ENCODE assay signal across 26 mouse cellular contexts in the genomic region with DNA sequence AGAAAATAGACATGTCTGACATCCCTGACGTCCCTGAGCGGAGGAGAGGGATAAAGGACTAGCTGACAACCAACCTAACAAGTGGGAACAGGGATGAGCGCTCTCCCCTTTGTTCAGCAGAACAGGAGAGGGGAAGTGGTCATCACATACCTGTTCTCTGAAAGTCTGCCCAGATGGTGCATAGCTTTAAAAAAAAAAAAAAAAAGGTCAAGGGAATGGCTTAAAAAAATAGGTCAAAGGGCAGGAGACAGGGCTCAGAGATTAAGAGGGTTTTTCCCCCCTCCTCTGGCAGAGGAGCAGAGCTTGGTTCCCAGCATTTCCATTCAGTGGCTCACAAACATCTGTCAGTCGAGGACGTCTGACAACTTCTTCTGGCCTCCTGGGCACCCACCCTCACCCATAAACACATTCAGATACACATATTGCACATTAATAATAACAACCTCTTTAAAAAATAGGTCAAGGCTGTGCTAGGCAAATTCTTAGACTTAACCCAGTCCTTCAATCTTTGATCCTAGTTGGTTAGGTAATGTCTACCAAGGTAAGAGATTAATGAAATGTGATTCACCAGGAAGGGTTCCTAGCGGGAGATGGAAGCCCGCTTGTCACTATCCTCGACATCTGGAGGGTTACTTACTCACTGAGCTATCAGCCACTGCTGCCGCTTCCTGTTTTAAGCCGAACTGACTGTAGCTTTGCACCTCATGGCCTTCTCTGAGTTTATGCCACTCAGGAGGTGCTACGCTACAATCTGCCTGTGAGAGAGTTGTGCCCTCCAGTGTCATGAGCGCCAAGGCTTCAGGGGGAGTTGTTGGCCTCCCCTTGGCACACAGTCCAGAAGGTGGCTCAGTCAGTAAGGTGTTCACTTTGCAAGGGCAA. TPM values are rescaled to one million over a fixed set of nuclear protein-coding genes. Genes with fewer than 3 reads are reported as not detected.
DNase-seq lines count a peak whose midpoint lies in the region; ATAC-seq and TF ChIP-seq lines count a peak whose summit lies in the region.
"Had no signal": no experiment of that assay in that cellular context is flagged by ENCODE, and none has a peak within 500 bp of the region (broad histone marks: within the 10 kb centered on the region; RNA-seq: fewer than 3 reads in every experiment).

No protein-coding gene starts in this region.

- WGBS in kidney, embryonic 14.5 days = 71% methylated on average over 12 of the region's 12 CpGs

- no peaks in the 10 kb centered on the region for H3K79me2 ChIP-seq in MEL (ENCODE audit: control insufficient read depth, insufficient read depth, low read length, poor library complexity)

- H3K9me3 ChIP-seq in kidney, embryonic 14.5 days (ENCODE audit: control insufficient read depth, low read length) = no peaks in the 10 kb centered on the region
- no peaks in the 10 kb centered on the region for H3K9me3 ChIP-seq in MEL (replicated peaks; ENCODE audit: insufficient read depth, low read length)
- H3K9me3 ChIP-seq: embryonic facial prominence, embryonic 12.5 days; embryonic facial prominence, embryonic 15.5 days; heart, embryonic 10.5 days; heart, embryonic 13.5 days had no signal

- no peaks in the 10 kb centered on the region; the same call in 1 of the 2 replicates for H3K27me3 ChIP-seq in kidney, embryonic 14.5 days (ENCODE audit: control insufficient read depth, insufficient read depth, low read length)
- H3K27me3 ChIP-seq in MEL (ENCODE audit: control insufficient read depth in 1 of 2, insufficient read depth in 2 of 2, low read length in 2 of 2) = no peaks in the 10 kb centered on the region
- H3K27me3 ChIP-seq: embryonic facial prominence, embryonic 12.5 days had no signal

- H3K4me3 ChIP-seq in kidney, embryonic 14.5 days (ENCODE audit: low read length) = no peak overlapping the region
- H3K4me3 ChIP-seq in MEL (ENCODE audit: control insufficient read depth in 1 of 2, insufficient read depth in 1 of 2, low read depth in 2 of 2, low read length in 2 of 2) = no peak overlapping the region
- H3K4me3 ChIP-seq in brown adipose tissue, adult 24 weeks (ENCODE audit: insufficient read depth, low read depth, low read length) = no peak overlapping the region
- H3K4me3 ChIP-seq: embryonic facial prominence, embryonic 12.5 days; embryonic facial prominence, embryonic 15.5 days; heart, adult 2 months; heart, embryonic 10.5 days; heart, embryonic 13.5 days had no signal

- no peak for TF ChIP-seq POLR2A in MEL (IDR thresholded peaks at IDR 0.05; ENCODE audit: control insufficient read depth in 1 of 2, insufficient read depth in 1 of 2, low read depth in 1 of 2, low read length in 2 of 2, poor library complexity in 1 of 2)

- peak; percentile 21 for DNase-seq in kidney, adult 18-20 months
- DNase-seq in 416B (ENCODE audit: low read depth) (peak; percentile 49), MEL (ENCODE audit: low read depth, low spot score) (peak; percentile 74)
- DNase-seq in heart, adult 18-20 months = no peak
- DNase-seq in right cerebral cortex, postnatal 25 days = no peak
- DNase-seq: adrenal gland, adult 8-10 months; adrenal gland, postnatal 25 days; B cell, adult 2 months; cerebellum, adult 18-20 months; cerebellum, adult 9-10 months; cerebellum, postnatal 14 days; gastrocnemius, postnatal 25 days; heart, adult 2 months; heart, postnatal 14 days; heart, postnatal 4 days had no signal

- H3K4me1 ChIP-seq in kidney, embryonic 14.5 days (ENCODE audit: control insufficient read depth, insufficient read depth, low read length) = no peaks in the 10 kb centered on the region
- H3K4me1 ChIP-seq in MEL (ENCODE audit: control insufficient read depth in 1 of 2, insufficient read depth in 2 of 2, low read length in 2 of 2) = peaks cover 0 to 3% of the 10 kb centered on the region in 2 experiments; a peak in 3 of 4 replicates
- peaks cover 18% of the 10 kb centered on the region; the same call in 1 of the 2 replicates for H3K4me1 ChIP-seq in brown adipose tissue, adult 24 weeks (ENCODE audit: control insufficient read depth, insufficient read depth, insufficient read length, low read length)
- H3K4me1 ChIP-seq: embryonic facial prominence, embryonic 12.5 days; embryonic facial prominence, embryonic 15.5 days; heart, embryonic 10.5 days; heart, embryonic 13.5 days had no signal

- H3K36me3 ChIP-seq in kidney, embryonic 14.5 days (ENCODE audit: control insufficient read depth, insufficient read depth, low read length) = no peaks in the 10 kb centered on the region
- no peaks in the 10 kb centered on the region for H3K36me3 ChIP-seq in MEL (ENCODE audit: control insufficient read depth in 1 of 2, insufficient read depth in 2 of 2, low read length in 2 of 2)
- H3K36me3 ChIP-seq: embryonic facial prominence, embryonic 12.5 days; embryonic facial prominence, embryonic 15.5 days; heart, embryonic 10.5 days; heart, embryonic 13.5 days had no signal

- ATAC-seq in kidney, embryonic 14.5 days (ENCODE audit: low FRiP score, low TSS enrichment) = no peak
- ATAC-seq: activated CD4-positive, CD25-positive, alpha-beta regulatory T cell, adult 4 months; forebrain, embryonic 14.5 days; hindbrain, postnatal 0 days; inflammation-experienced regulatory T-cells, adult 6 months had no signal

- no peak overlapping the region for H3K4me2 ChIP-seq in kidney, embryonic 14.5 days (replicated peaks; ENCODE audit: low read depth, low read length)
- H3K4me2 ChIP-seq: embryonic facial prominence, embryonic 12.5 days; embryonic facial prominence, embryonic 15.5 days; heart, embryonic 13.5 days; hindbrain, embryonic 14.5 days had no signal

- H3K27ac ChIP-seq in kidney, embryonic 14.5 days (ENCODE audit: low read depth, low read length) = no peak overlapping the region
- no peak overlapping the region for H3K27ac ChIP-seq in MEL (ENCODE audit: control insufficient read depth, low read depth, low read length)
- H3K27ac ChIP-seq in brown adipose tissue, adult 24 weeks (replicated peaks; ENCODE audit: low read depth, low read length) = peak overlapping the region; percentile 92
- H3K27ac ChIP-seq: embryonic facial prominence, embryonic 12.5 days; embryonic facial prominence, embryonic 15.5 days; heart, adult 2 months; heart, embryonic 10.5 days; heart, embryonic 13.5 days; hindbrain, embryonic 14.5 days; hindbrain, postnatal 0 days had no signal

- peak; percentile 47 to 63 for TF ChIP-seq EP300 in MEL (IDR thresholded peaks at IDR 0.05; ENCODE audit: low read depth in 1 of 2, low read length in 2 of 2)

- TF ChIP-seq RAD21 in MEL (IDR thresholded peaks at IDR 0.05; ENCODE audit: low read depth, low read length) = no peak

- no peak for TF ChIP-seq CTCF in MEL (IDR thresholded peaks at IDR 0.05 in 2 of 3, conservative IDR thresholded peaks at IDR 0.05 in 1 of 3; ENCODE audit: control insufficient read depth in 1 of 3, insufficient read depth in 1 of 3, low read depth in 2 of 3, low read length in 3 of 3, poor library complexity in 1 of 3, severe bottlenecking in 1 of 3)

- H3K9ac ChIP-seq in kidney, embryonic 14.5 days (ENCODE audit: low read depth, low read length) = no peak overlapping the region
- peak overlapping the region; percentile 21; the same call in 1 of the 2 replicates for H3K9ac ChIP-seq in MEL (ENCODE audit: control insufficient read depth, low read depth, low read length, poor library complexity, severe bottlenecking)
- H3K9ac ChIP-seq: embryonic facial prominence, embryonic 12.5 days; embryonic facial prominence, embryonic 15.5 days; heart, embryonic 13.5 days; hindbrain, embryonic 14.5 days had no signal

TF ChIP-seq in MEL, 35 proteins besides CTCF, POLR2A, EP300 and RAD21 (continues in another document):
- TF ChIP-seq ELF1 (IDR thresholded peaks at IDR 0.05; ENCODE audit: low read depth, low read length) (0 out of 2 replicates have a peak, but pooled peaks have one; percentile 26), MYC (IDR thresholded peaks at IDR 0.05; ENCODE audit: low read depth, low read length) (0 out of 2 replicates have a peak, but pooled peaks have one; percentile 52), TBP (IDR thresholded peaks at IDR 0.05; ENCODE audit: low read depth, low read length) (0 out of 2 replicates have a peak, but pooled peaks have one; percentile 37), JUND (IDR thresholded peaks at IDR 0.05; ENCODE audit: low read depth, low read length) (no peak), TCF12 (IDR thresholded peaks at IDR 0.05; ENCODE audit: low read depth, low read length) (0 out of 2 replicates have a peak, but pooled peaks have one; percentile 13), GABPA (IDR thresholded peaks at IDR 0.05; ENCODE audit: low read depth, low read length) (no peak)

RNA-seq across cellular contexts. Expression of a gene that starts 11.2 kb away (rescaled TPM):
- polyA plus RNA-seq in kidney, embryonic 14.5 days (2014; fragmentation: Nextera tagmentation; extraction: Ambion mirVana) = 0.03 TPM in 1 of 2 replicates, not detected in the other
- total RNA-seq in MEL (2012; rRNA removed) = not detected in 2 replicates
- under 1 TPM in 1 of 2 experiments, not detected in 1; 0.06 TPM for polyA plus RNA-seq in MEL (2012; ENCODE audit: insufficient read depth in 1 of 2, insufficient read length in 2 of 2, low read depth in 1 of 2, low replicate concordance in 2 of 2, missing spikeins in 1 of 2)
- 7.1 and 8.0 TPM in 2 replicates for polyA plus RNA-seq in brown adipose tissue, adult 24 weeks (2012; ENCODE audit: insufficient read depth, insufficient read length, missing spikeins)
- under 1 TPM; 0.47 to 0.67 TPM for total RNA-seq in heart, adult 18-20 months (2021)
- polyA plus RNA-seq: activated CD4-positive, CD25-positive, alpha-beta regulatory T cell, adult 4 months; inflammation-experienced regulatory T-cells, adult 6 months had no signal

RNA-seq across cellular contexts. Expression of a gene that starts 52.4 kb away (rescaled TPM):
- polyA plus RNA-seq in kidney, embryonic 14.5 days (2014; fragmentation: Nextera tagmentation; extraction: Ambion mirVana) = 6.2 and 6.8 TPM in 2 replicates
- total RNA-seq in MEL (2012; rRNA removed) = 0.31 and 0.33 TPM in 2 replicates
- 1 to 10 TPM in 1 of 2 experiments, not detected in 1; 1.8 TPM for polyA plus RNA-seq in MEL (2012; ENCODE audit: insufficient read depth in 1 of 2, insufficient read length in 2 of 2, low read depth in 1 of 2, low replicate concordance in 2 of 2, missing spikeins in 1 of 2)
- polyA plus RNA-seq in brown adipose tissue, adult 24 weeks (2012; ENCODE audit: insufficient read depth, insufficient read length, missing spikeins) = 0.83 and 1.5 TPM in 2 replicates
- 1 to 10 TPM; 1.3 to 1.7 TPM for total RNA-seq in heart, adult 18-20 months (2021)
- total RNA-seq: hindbrain, postnatal 0 days had no signal

RNA-seq across cellular contexts. Expression of a gene that starts 58.8 kb away (rescaled TPM):
- polyA plus RNA-seq in kidney, embryonic 14.5 days (2014; fragmentation: Nextera tagmentation; extraction: Ambion mirVana) = 79.3 and 122 TPM in 2 replicates
- 74.3 and 86.8 TPM in 2 replicates for total RNA-seq in MEL (2012; rRNA removed)
- 100 to 1,000 TPM; 117 to 637 TPM for polyA plus RNA-seq in MEL (2012; ENCODE audit: insufficient read depth in 1 of 2, insufficient read length in 2 of 2, low read depth in 1 of 2, low replicate concordance in 2 of 2, missing spikeins in 1 of 2)
- polyA plus RNA-seq in brown adipose tissue, adult 24 weeks (2012; ENCODE audit: insufficient read depth, insufficient read length, missing spikeins) = 133 and 153 TPM in 2 replicates
- 100 to 1,000 TPM; 177 to 188 TPM for total RNA-seq in heart, adult 18-20 months (2021)

RNA-seq across cellular contexts. Expression of a gene that starts 58.9 kb away (rescaled TPM):
- polyA plus RNA-seq in kidney, embryonic 14.5 days (2014; fragmentation: Nextera tagmentation; extraction: Ambion mirVana) = 47.5 and 52.9 TPM in 2 replicates
- total RNA-seq in MEL (2012; rRNA removed) = 57.5 and 64.0 TPM in 2 replicates
- polyA plus RNA-seq in MEL (2012; ENCODE audit: insufficient read depth in 1 of 2, insufficient read length in 2 of 2, low read depth in 1 of 2, low replicate concordance in 2 of 2, missing spikeins in 1 of 2) = 10 to 100 TPM; 54.8 to 68.9 TPM
- polyA plus RNA-seq in brown adipose tissue, adult 24 weeks (2012; ENCODE audit: insufficient read depth, insufficient read length, missing spikeins) = 12.9 and 17.1 TPM in 2 replicates
- total RNA-seq in heart, adult 18-20 months (2021) = 10 to 100 TPM; 44.3 to 48.5 TPM

Comparison
In these comparisons a context has a peak if more than half of its experiments do, and no peak if none do; other contexts are left out.
1. DNase-seq: peak in kidney, adult 18-20 months (single experiment), 416B (single experiment) and MEL (single experiment); none in heart, adult 18-20 months (0 of 2) and right cerebral cortex, postnatal 25 days (single experiment).